Mouse (Mus musculus) cerebellum, adult 2 months (tissue): ENCODE measurements at regions not wholly inside any gene's neighbourhood (a gene's known extent, or its start where the extent isn't known, plus 50 kb on each side); places are given as distances from the start of the nearest gene placed in this dataset.

Source experiments
- CTCF ChIP-seq: fragments of 200-500 bp; IDR thresholded peaks from 2 replicates; pipeline ENCODE4 v1.5.1; 2011; ENCODE audit warnings: low read depth, mild to moderate bottlenecking, control low read depth, low read length, moderate library complexity, borderline replicate concordance; ENCODE audit not compliant: insufficient read depth
- POLR2A ChIP-seq: fragments of 200-500 bp; IDR thresholded peaks from 2 replicates; pipeline ENCODE4 v1.6.1; 2011; ENCODE audit warnings: low read length, control low read depth, borderline replicate concordance; ENCODE audit not compliant: insufficient read depth

DNA sequence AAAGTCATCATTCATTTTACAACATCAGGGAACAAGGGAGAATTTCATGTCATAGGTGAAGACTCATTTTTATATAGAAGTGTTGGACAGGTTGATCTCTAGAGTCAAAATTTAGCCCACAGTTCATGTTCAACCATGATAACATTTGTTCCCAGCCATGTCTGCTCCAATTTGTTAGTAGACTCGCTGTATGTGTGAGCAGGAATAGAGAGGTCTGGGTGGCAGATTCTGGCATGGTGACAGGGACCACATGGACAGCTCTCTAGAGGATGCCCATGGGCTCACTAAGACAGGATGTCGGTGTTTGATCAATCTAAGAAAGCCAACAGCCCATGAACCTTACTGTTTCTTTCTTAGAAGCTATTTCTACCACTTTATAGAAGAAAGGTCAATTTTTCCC, 159.7 kb upstream of the Tmtc1 start:
- TF ChIP-seq CTCF (no peak), POLR2A (no peak)
